Mouse (Mus musculus) intestine, embryonic 15.5 days (tissue): ENCODE data around the gene Fbxl3. TPM values are rescaled to one million over a fixed set of nuclear protein-coding genes. Genes with fewer than 3 reads are reported as not detected.

Experiments used
- ATAC-seq: fragments of 200-750 bp; cut with Nextera tagmentation; 2 replicates; pipeline ENCODE4 v1.8.0; 2017; ENCODE audit warnings: moderate TSS enrichment, moderate library complexity
- H3K27ac ChIP-seq: fragments of 300-500 bp; sonication (generic); 2 replicates; pipeline ENCODE4 v1.5.1; 2015; ENCODE audit warnings: mild to moderate bottlenecking, inconsistent platforms
- H3K27me3 ChIP-seq: fragments of 300-500 bp; sonication (generic); replicated peaks from 2 replicates; pipeline ENCODE4 v1.6.1; 2015; ENCODE audit warnings: inconsistent platforms
- H3K36me3 ChIP-seq: fragments of 300-500 bp; sonication (generic); 2 replicates; pipeline ENCODE4 v1.6.1; 2015; ENCODE audit warnings: inconsistent platforms
- H3K4me1 ChIP-seq: fragments of 300-500 bp; sonication (generic); replicated peaks from 2 replicates; pipeline ENCODE4 v1.6.1; 2015; ENCODE audit warnings: inconsistent platforms
- H3K4me2 ChIP-seq: fragments of 300-500 bp; sonication (generic); replicated peaks from 2 replicates; pipeline ENCODE4 v1.6.1; 2015; ENCODE audit warnings: mild to moderate bottlenecking, inconsistent platforms
- H3K4me3 ChIP-seq: fragments of 300-500 bp; sonication (generic); replicated peaks from 2 replicates; pipeline ENCODE4 v1.5.1; 2015; ENCODE audit warnings: inconsistent platforms
- H3K9ac ChIP-seq: fragments of 300-500 bp; sonication (generic); 2 replicates; pipeline ENCODE4 v1.6.1; 2015; ENCODE audit warnings: inconsistent platforms
- H3K9me3 ChIP-seq: fragments of 300-500 bp; sonication (generic); 2 replicates; pipeline ENCODE4 v1.6.1; 2016; ENCODE audit warnings: inconsistent platforms
- WGBS: fragments of 180-500 bp; shearing (Covaris S2); methylation state at CpG from one replicate; pipeline ENCODE4 v1.1.7; 2015; 5-methylcytosine and 5-hydroxymethylcytosine counted together
- polyA plus RNA-seq: library from polyadenylated mRNA; unstranded; fragments of >200 nt; fragmentation: Nextera tagmentation; extraction: Ambion mirVana; gene quantifications from 2 replicates; pipeline ENCODE4 v1.2.1, GENCODE M21; 2015

Gene Fbxl3
- 22.4 and 23.0 TPM in 2 replicates for polyA plus RNA-seq

GRCm38 (mm10) chr14:103099238-103099933, at the start of gene Fbxl3:
Gene Fbxl3 (minus strand): TSS chr14:103099566.
- H3K27ac ChIP-seq = peak within 1 kb of the TSS; percentile 99
- peak within 1 kb of the TSS; percentile 61 for H3K4me2 ChIP-seq
- WGBS = under 1% methylated on average over 73 of the region's 88 CpGs
- peak within 1 kb of the TSS; percentile 98 for H3K9ac ChIP-seq
- no peaks in the 10 kb centered on the region for H3K27me3 ChIP-seq
- peak; percentile 94 for ATAC-seq
- H3K36me3 ChIP-seq = no peaks in the 10 kb centered on the region
- 0 out of 2 replicates have a peak, but pooled peaks cover 12% of the 10 kb centered on the region for H3K4me1 ChIP-seq
- peak within 1 kb of the TSS; percentile 88 for H3K4me3 ChIP-seq
- H3K9me3 ChIP-seq = no peaks in the 10 kb centered on the region

GRCm38 (mm10) chr14:103131991-103132390, 32.6 kb upstream of the Fbxl3 start:
- Histone ChIP-seq H3K4me1 (no peaks in the 10 kb centered on the region), H3K4me2 (no peak overlapping the region), H3K36me3 (peaks cover 15% of the 10 kb centered on the region), H3K4me3 (no peak overlapping the region), H3K9me3 (no peaks in the 10 kb centered on the region), H3K27ac (no peak overlapping the region), H3K9ac (no peak overlapping the region), H3K27me3 (no peaks in the 10 kb centered on the region)
- WGBS = 69% methylated on average over 2 of the region's 2 CpGs
- ATAC-seq = peak; percentile 61; the same call in 1 of the 2 replicates

- H3K4me3 ChIP-seq = no peak overlapping the region
- H3K4me2 ChIP-seq = no peak overlapping the region
- 85% methylated on average over 6 of the region's 6 CpGs for WGBS
- ATAC-seq = no peak; the same call in 1 of the 2 replicates
- H3K27me3 ChIP-seq = no peaks in the 10 kb centered on the region
- no peak overlapping the region for H3K27ac ChIP-seq
- H3K4me1 ChIP-seq = no peaks in the 10 kb centered on the region
- no peaks in the 10 kb centered on the region for H3K9me3 ChIP-seq
- peaks cover 18% of the 10 kb centered on the region; the same call in 1 of the 2 replicates for H3K36me3 ChIP-seq
- no peak overlapping the region for H3K9ac ChIP-seq
These were observed 26.4 kb upstream of the Fbxl3 start for GRCm38 (mm10) chr14:103125756-103126155.

- Histone ChIP-seq H3K36me3 (peaks cover 15% of the 10 kb centered on the region), H3K27ac (no peak overlapping the region), H3K4me1 (no peaks in the 10 kb centered on the region), H3K9ac (no peak overlapping the region), H3K4me2 (no peak overlapping the region), H3K4me3 (no peak overlapping the region), H3K27me3 (no peaks in the 10 kb centered on the region), H3K9me3 (no peaks in the 10 kb centered on the region)
- peak; percentile 83 for ATAC-seq
- WGBS = 92% methylated on average over 3 of the region's 3 CpGs
These were observed 15.8 kb upstream of the Fbxl3 start for GRCm38 (mm10) chr14:103114994-103115670.

- no peak for ATAC-seq
- Histone ChIP-seq H3K9me3 (no peaks in the 10 kb centered on the region), H3K4me2 (no peak overlapping the region), H3K27me3 (no peaks in the 10 kb centered on the region), H3K9ac (no peak overlapping the region), H3K4me3 (no peak overlapping the region), H3K36me3 (peaks cover 7% of the 10 kb centered on the region), H3K27ac (no peak overlapping the region), H3K4me1 (no peaks in the 10 kb centered on the region)
- 85% methylated on average over 3 of the region's 3 CpGs for WGBS
These were observed 13.4 kb upstream of the Fbxl3 start for GRCm38 (mm10) chr14:103112606-103113363.

GRCm38 (mm10) chr14:103109971-103110370, 10.6 kb upstream of the Fbxl3 start:
- Histone ChIP-seq H3K27me3 (no peaks in the 10 kb centered on the region), H3K4me2 (no peak overlapping the region), H3K9me3 (no peaks in the 10 kb centered on the region), H3K9ac (no peak overlapping the region), H3K27ac (no peak overlapping the region), H3K36me3 (peaks cover 7% of the 10 kb centered on the region; the same call in 1 of the 2 replicates), H3K4me3 (no peak overlapping the region), H3K4me1 (no peaks in the 10 kb centered on the region)
- WGBS = 71% methylated on average over 4 of the region's 4 CpGs
- ATAC-seq = no peak

GRCm38 (mm10) chr14:103106301-103106700, 6.9 kb upstream of the Fbxl3 start:
- ATAC-seq = peak; percentile 86
- no peaks in the 10 kb centered on the region for H3K27me3 ChIP-seq
- H3K4me1 ChIP-seq = no peaks in the 10 kb centered on the region
- no peak overlapping the region for H3K27ac ChIP-seq
- 63% methylated on average over 2 of the region's 2 CpGs for WGBS
- no peak overlapping the region for H3K4me3 ChIP-seq
- no peaks in the 10 kb centered on the region for H3K9me3 ChIP-seq
- no peaks in the 10 kb centered on the region for H3K36me3 ChIP-seq
- no peak overlapping the region for H3K4me2 ChIP-seq
- H3K9ac ChIP-seq = no peak overlapping the region

- Histone ChIP-seq H3K4me1 (0 out of 2 replicates have a peak, but pooled peaks cover 2% of the 10 kb centered on the region), H3K36me3 (no peaks in the 10 kb centered on the region), H3K27me3 (no peaks in the 10 kb centered on the region), H3K27ac (no peak overlapping the region), H3K9me3 (no peaks in the 10 kb centered on the region), H3K4me3 (no peak overlapping the region), H3K9ac (no peak overlapping the region), H3K4me2 (no peak overlapping the region)
- no peak for ATAC-seq
- 46% methylated on average over 10 of the region's 10 CpGs for WGBS
These were observed 3.5 kb upstream of the Fbxl3 start for GRCm38 (mm10) chr14:103102731-103103335.

- 42% methylated on average over 6 of the region's 6 CpGs for WGBS
- Histone ChIP-seq H3K36me3 (no peaks in the 10 kb centered on the region), H3K27ac (no peak overlapping the region), H3K4me1 (0 out of 2 replicates have a peak, but pooled peaks cover 4% of the 10 kb centered on the region), H3K9me3 (no peaks in the 10 kb centered on the region), H3K4me3 (no peak overlapping the region), H3K4me2 (no peak overlapping the region), H3K27me3 (no peaks in the 10 kb centered on the region), H3K9ac (no peak overlapping the region)
- no peak for ATAC-seq
These were observed 2.9 kb upstream of the Fbxl3 start for GRCm38 (mm10) chr14:103102246-103102645.

- Histone ChIP-seq H3K36me3 (no peaks in the 10 kb centered on the region), H3K9ac (no peak overlapping the region), H3K4me2 (no peak overlapping the region), H3K4me3 (no peak overlapping the region), H3K9me3 (no peaks in the 10 kb centered on the region), H3K27me3 (no peaks in the 10 kb centered on the region), H3K27ac (no peak overlapping the region), H3K4me1 (0 out of 2 replicates have a peak, but pooled peaks cover 9% of the 10 kb centered on the region)
- 64% methylated on average over 3 of the region's 3 CpGs for WGBS
- no peak for ATAC-seq
These were observed 1.8 kb upstream of the Fbxl3 start for GRCm38 (mm10) chr14:103101171-103101570.

GRCm38 (mm10) chr14:103100296-103100695, 930 bp upstream of the Fbxl3 start:
- 68% methylated on average over 13 of the region's 13 CpGs for WGBS
- no peaks in the 10 kb centered on the region for H3K27me3 ChIP-seq
- no peak overlapping the region for H3K4me3 ChIP-seq
- H3K36me3 ChIP-seq = no peaks in the 10 kb centered on the region
- no peak overlapping the region for H3K27ac ChIP-seq
- 0 out of 2 replicates have a peak, but pooled peaks cover 9% of the 10 kb centered on the region for H3K4me1 ChIP-seq
- H3K9ac ChIP-seq = no peak overlapping the region
- H3K9me3 ChIP-seq = no peaks in the 10 kb centered on the region
- ATAC-seq = no peak
- H3K4me2 ChIP-seq = peak overlapping the region; percentile 60; the same call in 1 of the 2 replicates
